In genomic region chr17:63145311-63145741, GRCm38 (mm10) we compare ENCODE assay signal across 11 mouse cellular contexts.
DNase-seq lines count a peak whose midpoint lies in the region; ATAC-seq lines count a peak whose summit lies in the region.
"Had no signal": no experiment of that assay in that cellular context is flagged by ENCODE, and none has a peak within 500 bp of the region (broad histone marks: within the 10 kb centered on the region; RNA-seq: fewer than 3 reads in every experiment).

No protein-coding gene starts in this region.

- H3K9ac ChIP-seq in forebrain, embryonic 13.5 days, result peak overlapping the region; percentile 51
- no peak overlapping the region for H3K9ac ChIP-seq in midbrain, embryonic 11.5 days (ENCODE audit: low read length)

- no peaks in the 10 kb centered on the region for H3K36me3 ChIP-seq in forebrain, embryonic 13.5 days (ENCODE audit: poor library complexity, severe bottlenecking)
- H3K36me3 ChIP-seq in midbrain, embryonic 11.5 days (ENCODE audit: control insufficient read depth, insufficient read depth, low read length), result no peaks in the 10 kb centered on the region

- ATAC-seq in forebrain, embryonic 13.5 days, result peak; percentile 89
- ATAC-seq in midbrain, embryonic 11.5 days (ENCODE audit: low FRiP score), result peak; percentile 87

- 8% methylated on average over 5 of the region's 5 CpGs for WGBS in forebrain, embryonic 13.5 days
- WGBS in midbrain, embryonic 11.5 days, result 16% methylated on average over 5 of the region's 5 CpGs

- peaks cover 39% of the 10 kb centered on the region for H3K4me1 ChIP-seq in forebrain, embryonic 13.5 days
- H3K4me1 ChIP-seq in midbrain, embryonic 11.5 days (ENCODE audit: control insufficient read depth, insufficient read depth, low read length), result peaks cover 39% of the 10 kb centered on the region

- H3K9me3 ChIP-seq in forebrain, embryonic 13.5 days (replicated peaks), result no peaks in the 10 kb centered on the region
- H3K9me3 ChIP-seq in midbrain, embryonic 11.5 days (ENCODE audit: control insufficient read depth, low read length), result no peaks in the 10 kb centered on the region
- H3K9me3 ChIP-seq: G1E had no signal

- no peak overlapping the region for H3K4me3 ChIP-seq in forebrain, embryonic 13.5 days
- no peak overlapping the region for H3K4me3 ChIP-seq in midbrain, embryonic 11.5 days (ENCODE audit: low read depth, low read length)

- H3K27me3 ChIP-seq in forebrain, embryonic 13.5 days, result no peaks in the 10 kb centered on the region; the same call in 1 of the 2 replicates
- H3K27me3 ChIP-seq in midbrain, embryonic 11.5 days (ENCODE audit: control insufficient read depth, insufficient read depth, low read length), result peaks cover 14% of the 10 kb centered on the region

- peak; percentile 49 for DNase-seq in NIH3T3 (ENCODE audit: low read depth)
- DNase-seq in brain, adult 2 months (ENCODE audit: low read depth, low spot score), result peak; percentile 57
- DNase-seq in midbrain, embryonic 11.5 days (ENCODE audit: low spot score, missing footprints), result peak; percentile 96
- DNase-seq in right cerebral cortex, postnatal 4 days, result no peak
- no peak for DNase-seq in frontal cortex, postnatal 36 days (ENCODE audit: low spot score in 2 of 2)
- no peak for DNase-seq in layer of hippocampus, adult 18-20 months (ENCODE audit: low spot score in 2 of 2)
- DNase-seq: cerebellum, postnatal 14 days; gastrocnemius, postnatal 25 days; lung, postnatal 36 days had no signal

- peak overlapping the region; percentile 42 for H3K4me2 ChIP-seq in forebrain, embryonic 13.5 days
- H3K4me2 ChIP-seq in midbrain, embryonic 11.5 days, result peak overlapping the region; percentile 29

- peak overlapping the region; percentile 93 for H3K27ac ChIP-seq in forebrain, embryonic 13.5 days
- H3K27ac ChIP-seq in midbrain, embryonic 11.5 days (ENCODE audit: low read depth, low read length), result peak overlapping the region; percentile 88

Comparison
In these comparisons a context has a peak if more than half of its experiments do, and no peak if none do; other contexts are left out.
1. DNase-seq: peak in NIH3T3 (single experiment), brain, adult 2 months (single experiment) and midbrain, embryonic 11.5 days (single experiment); none in right cerebral cortex, postnatal 4 days (single experiment), frontal cortex, postnatal 36 days (0 of 2) and layer of hippocampus, adult 18-20 months (0 of 2).